Mouse (Mus musculus) neutrophil, adult 5-6 weeks (primary cell): ENCODE data around the gene Vmn1r181. TPM values are rescaled to one million over a fixed set of nuclear protein-coding genes. Genes with fewer than 3 reads are reported as not detected.
"Not testable (repeated sequence)": the region's sequence is repeated elsewhere in the genome, so short reads cannot be mapped to it uniquely, and the experiment has no call there.

Experiments
- ATAC-seq: fragments of 151-379, 151-347 bp; 2 replicates; pipeline ENCODE4 v1.8.0; 2017; ENCODE audit warnings: mild to moderate bottlenecking, moderate TSS enrichment; ENCODE audit not compliant: insufficient number of reproducible peaks, poor library complexity, low FRiP score, severe bottlenecking; ENCODE audit errors: extremely low read depth
- total RNA-seq: library from RNA; stranded (forward); fragments of 200-1000 nt; gene quantifications from 2 replicates; pipeline ENCODE4 v1.2.3, GENCODE M21; 2017

Vmn1r181 gene
- total RNA-seq: not detected in 2 replicates

DNA sequence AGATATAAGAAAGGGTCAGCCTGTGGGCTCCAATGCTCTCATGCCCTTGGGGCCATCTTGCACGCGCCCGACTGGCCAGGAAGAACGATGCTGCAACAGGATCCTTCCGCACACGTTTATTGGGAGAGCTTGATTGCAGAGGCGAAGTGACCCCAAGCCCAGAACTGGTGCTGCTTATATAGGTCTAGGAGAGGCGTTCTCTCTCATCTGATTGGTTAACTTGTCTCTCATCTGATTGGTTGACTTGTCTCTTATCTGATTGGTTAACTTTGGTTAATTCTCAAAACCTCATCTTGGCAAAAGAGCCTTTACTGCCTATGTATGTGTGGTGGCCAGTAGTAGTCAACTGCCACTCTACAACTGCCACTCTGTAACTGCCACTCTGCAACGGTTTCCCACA is at the start of gene Vmn1r181:
Vmn1r181 (plus strand) TSS at position 301 of the 400 bp plus-strand sequence.
- ATAC-seq: not testable (repeated sequence)

DNA sequence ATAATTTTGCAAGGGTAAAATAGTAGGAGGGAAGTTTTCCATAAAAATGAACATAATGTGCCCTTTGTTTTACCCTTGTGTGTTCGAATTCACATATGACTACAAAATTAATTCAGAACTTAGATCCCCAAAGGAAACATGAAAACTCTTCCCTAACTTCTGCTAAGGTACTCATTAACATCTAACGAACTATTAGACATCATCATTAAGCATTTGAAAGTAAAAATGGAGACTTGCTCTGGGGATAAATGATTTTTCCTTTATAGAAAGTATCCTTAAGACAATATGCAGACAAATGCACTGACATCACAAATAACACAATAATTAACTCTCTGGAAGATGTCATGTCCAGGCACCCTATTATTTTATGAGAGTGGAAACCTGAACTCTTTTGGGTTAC is 47.7 kb upstream of the Vmn1r181 start, which contains the start of gene Vmn1r179:
Vmn1r179 (plus strand) TSS at position 301 of the 400 bp plus-strand sequence.
- no peak for ATAC-seq

DNA sequence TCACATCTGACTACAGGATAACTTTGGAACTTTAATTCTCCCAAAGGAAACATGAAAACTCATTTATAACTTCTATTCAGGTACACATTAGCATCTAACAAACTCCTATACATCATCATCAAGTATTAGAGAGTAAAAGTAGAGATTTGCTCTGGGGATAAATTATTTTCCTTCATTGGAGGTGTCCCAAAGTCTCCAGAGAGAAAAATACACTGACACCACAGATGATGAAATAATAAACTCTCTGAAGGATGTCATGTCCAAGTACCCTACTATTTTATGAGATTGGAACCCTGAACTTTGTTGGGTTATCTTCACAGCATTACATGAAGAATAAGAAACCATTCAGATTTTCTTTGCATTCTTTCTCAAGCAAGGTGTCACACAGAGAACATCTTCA is 24.1 kb upstream of the Vmn1r181 start, which contains the start of gene Vmn1r180:
Vmn1r180 (plus strand) TSS at position 301 of the 400 bp plus-strand sequence.
- no peak for ATAC-seq

GRCm38 (mm10) chr7:23968044-23968443 is 6.4 kb upstream of the Vmn1r181 start:
- not testable (repeated sequence) for ATAC-seq

DNA sequence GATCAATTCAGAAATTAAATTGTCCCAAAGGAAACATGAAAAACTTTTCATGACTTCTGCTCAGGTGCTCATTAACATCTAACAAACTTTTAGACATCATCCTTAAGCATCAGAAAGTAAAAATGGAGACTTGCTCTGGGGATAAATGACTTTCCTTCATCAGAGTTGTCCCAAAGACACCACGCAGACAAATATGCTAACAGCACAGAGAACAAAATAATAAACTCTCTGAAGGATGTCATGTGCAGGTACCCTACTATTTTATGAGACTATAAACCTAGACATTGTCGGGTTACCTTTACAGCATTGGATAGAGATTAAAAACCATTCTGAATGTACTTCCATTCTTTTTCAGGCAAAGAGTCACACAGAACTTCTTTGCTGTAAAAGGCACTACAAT is 27.0 kb downstream of the Vmn1r181 start, which contains the start of gene V1rd19:
V1rd19 (plus strand) TSS at position 301 of the 400 bp plus-strand sequence.
- no peak for ATAC-seq

Other genes starting within 250 kb of the Vmn1r181 start
- gene Vmn1r174, start 222.3 kb upstream of the Vmn1r181 start, total RNA-seq: 0.12 and 0.23 TPM in 2 replicates
- gene Vmn1r175, start 164.0 kb upstream of the Vmn1r181 start, total RNA-seq: not detected in 2 replicates
- gene Vmn1r176, start 137.2 kb upstream of the Vmn1r181 start, total RNA-seq: not detected in 2 replicates
- not detected in 2 replicates for gene Vmn1r177, start 108.2 kb upstream of the Vmn1r181 start, total RNA-seq
- gene Vmn1r178, start 82.6 kb upstream of the Vmn1r181 start, total RNA-seq: not detected in 2 replicates
- 0.12 TPM in 1 of 2 replicates, not detected in the other for gene Vmn1r179, start 47.6 kb upstream of the Vmn1r181 start, total RNA-seq
- not detected in 2 replicates for gene Vmn1r180, start 24.0 kb upstream of the Vmn1r181 start, total RNA-seq
- not detected in 2 replicates for gene V1rd19, start 27.1 kb downstream of the Vmn1r181 start, total RNA-seq
- 0.12 TPM in 1 of 2 replicates, not detected in the other for gene Vmn1r183, start 78.6 kb downstream of the Vmn1r181 start, total RNA-seq
- gene Zfp180, start 107.3 kb downstream of the Vmn1r181 start, total RNA-seq: 28.9 and 29.6 TPM in 2 replicates
- gene Zfp112, start 137.7 kb downstream of the Vmn1r181 start, total RNA-seq: 2.2 and 2.9 TPM in 2 replicates
- 7.2 and 9.6 TPM in 2 replicates for gene Zfp235, start 159.6 kb downstream of the Vmn1r181 start, total RNA-seq
- gene Zfp114, start 200.4 kb downstream of the Vmn1r181 start, total RNA-seq: 0.25 and 0.35 TPM in 2 replicates
- 0.25 and 0.35 TPM in 2 replicates for gene Zfp111, start 236.8 kb downstream of the Vmn1r181 start, total RNA-seq